Mouse (Mus musculus): ENCODE measurements around the gene Slc15a5.

- TF ChIP-seq POLR2A (IDR thresholded peaks at IDR 0.05; ENCODE audit: low read depth, low read length) (no peak), CTCF (IDR thresholded peaks at IDR 0.05; ENCODE audit: extremely low read depth, insufficient read depth, insufficient read length, insufficient replicate concordance) (no peak)
These were observed 99.3 kb downstream of the Slc15a5 start for GRCm38 (mm10) chr6:137980413-137980812.
